Mouse (Mus musculus) kidney, adult 2 months (tissue): ENCODE data around the gene Olfr324. TPM values are rescaled to one million over a fixed set of nuclear protein-coding genes. Genes with fewer than 3 reads are reported as not detected.
A peak's percentile ranks its signal among the peaks of the same experiment; 100 is the strongest.

Experiments
- DNase-seq: peaks from one replicate; pipeline ENCODE4 v3.0.0; 2021
- H3K27ac ChIP-seq: fragments of 200-500 bp; 2 replicates; pipeline ENCODE4 v1.5.1; 2012; ENCODE audit warnings: low read depth, low read length, control low read depth, inconsistent platforms; ENCODE audit not compliant: insufficient read depth
- H3K27me3 ChIP-seq: fragments of 200-500 bp; replicated peaks from 2 replicates; pipeline ENCODE4 v1.6.1; 2012; ENCODE audit warnings: mild to moderate bottlenecking, moderate library complexity, low read length, inconsistent platforms; ENCODE audit not compliant: control insufficient read depth, insufficient read depth
- H3K36me3 ChIP-seq: fragments of 200-500 bp; 2 replicates; pipeline ENCODE4 v1.6.1; 2012; ENCODE audit warnings: mild to moderate bottlenecking, moderate library complexity, low read length, inconsistent platforms; ENCODE audit not compliant: control insufficient read depth, insufficient read depth
- H3K4me1 ChIP-seq: fragments of 200-500 bp; 2 replicates; pipeline ENCODE4 v1.6.1; 2011; ENCODE audit warnings: low read length; ENCODE audit not compliant: control insufficient read depth, insufficient read depth
- H3K4me3 ChIP-seq: fragments of 200-500 bp; 2 replicates; pipeline ENCODE4 v1.5.1; 2011; ENCODE audit warnings: mild to moderate bottlenecking, low read depth, low read length, control low read depth; ENCODE audit not compliant: insufficient read depth
- CTCF ChIP-seq: fragments of 200-500 bp; conservative IDR thresholded peaks from 2 replicates; pipeline ENCODE4 v1.5.1; 2011; ENCODE audit warnings: low read depth, mild to moderate bottlenecking, control low read depth, low read length, moderate library complexity, mixed read lengths; ENCODE audit not compliant: insufficient read depth, insufficient read length
- POLR2A ChIP-seq: fragments of 200-500 bp; IDR thresholded peaks from one replicate; pipeline ENCODE4 v1.6.1; 2011; ENCODE audit warnings: low read depth, low read length, control low read depth
- WGBS: fragments of 180-500 bp; shearing (Covaris S2); methylation state at CpG from one replicate; pipeline ENCODE4 v1.1.7; 2018; 5-methylcytosine and 5-hydroxymethylcytosine counted together
- polyA plus RNA-seq: library from polyadenylated mRNA; depleted of rRNA; stranded (reverse); fragments of >200 nt; gene quantifications from 2 replicates; pipeline ENCODE4 v1.2.3, GENCODE M21; 2012; rRNA removed

Olfr324 gene
- polyA plus RNA-seq, 1 experiment = not detected

GRCm38 (mm10) chr11:58643350-58643749, 48.4 kb downstream of the Olfr324 start:
- no peak overlapping the region for H3K4me3 ChIP-seq
- 28% methylated on average over 6 of the region's 6 CpGs for WGBS
- no peaks in the 10 kb centered on the region for H3K27me3 ChIP-seq
- H3K4me1 ChIP-seq = no peaks in the 10 kb centered on the region
- no peak for DNase-seq
- H3K27ac ChIP-seq = no peak overlapping the region
- H3K36me3 ChIP-seq = no peaks in the 10 kb centered on the region
- TF ChIP-seq POLR2A (no peak), CTCF (peak; percentile 68)

Other genes starting within 250 kb of the Olfr324 start
- gene Lypd8, start 216.1 kb upstream of the Olfr324 start, polyA plus RNA-seq = 0.22 and 0.31 TPM in 2 replicates
- not detected in 2 replicates for gene 1810065E05Rik, start 174.0 kb upstream of the Olfr324 start, polyA plus RNA-seq
- not detected in 2 replicates for gene Gm12253, start 162.6 kb upstream of the Olfr324 start, polyA plus RNA-seq
- gene Lypd9, start 142.2 kb upstream of the Olfr324 start, polyA plus RNA-seq = not detected in 2 replicates
- gene Olfr30, start 132.8 kb upstream of the Olfr324 start, polyA plus RNA-seq = not detected in 2 replicates
- not detected in 2 replicates for gene Olfr332, start 102.6 kb upstream of the Olfr324 start, polyA plus RNA-seq
- not detected in 2 replicates for gene Olfr331, start 92.5 kb upstream of the Olfr324 start, polyA plus RNA-seq
- not detected in 2 replicates for gene Olfr330, start 60.3 kb upstream of the Olfr324 start, polyA plus RNA-seq
- not detected in 2 replicates for gene Olfr329-ps, start 48.7 kb upstream of the Olfr324 start, polyA plus RNA-seq
- gene Olfr328, start 39.5 kb upstream of the Olfr324 start, polyA plus RNA-seq = not detected in 2 replicates
- gene Olfr224, start 24.6 kb upstream of the Olfr324 start, polyA plus RNA-seq = not detected in 2 replicates
- not detected in 2 replicates for gene Olfr325, start 17.4 kb upstream of the Olfr324 start, polyA plus RNA-seq
- gene 2210407C18Rik, start 21.0 kb downstream of the Olfr324 start, polyA plus RNA-seq = not detected in 2 replicates
- not detected in 2 replicates for gene Olfr323, start 35.4 kb downstream of the Olfr324 start, polyA plus RNA-seq
- gene Trim58, start 45.4 kb downstream of the Olfr324 start, polyA plus RNA-seq = not detected in 2 replicates
- gene Olfr322, start 63.7 kb downstream of the Olfr324 start, polyA plus RNA-seq = not detected in 2 replicates
- not detected in 2 replicates for gene Olfr320, start 86.0 kb downstream of the Olfr324 start, polyA plus RNA-seq
- not detected in 2 replicates for gene Olfr319, start 104.0 kb downstream of the Olfr324 start, polyA plus RNA-seq
- not detected in 2 replicates for gene Olfr318, start 128.9 kb downstream of the Olfr324 start, polyA plus RNA-seq
- gene Olfr317, start 144.1 kb downstream of the Olfr324 start, polyA plus RNA-seq = not detected in 2 replicates
- not detected in 2 replicates for gene Olfr316, start 157.6 kb downstream of the Olfr324 start, polyA plus RNA-seq
- gene Olfr315, start 178.1 kb downstream of the Olfr324 start, polyA plus RNA-seq = not detected in 2 replicates
- not detected in 2 replicates for gene Olfr314, start 187.8 kb downstream of the Olfr324 start, polyA plus RNA-seq
- gene Fam183b, start 206.8 kb downstream of the Olfr324 start, polyA plus RNA-seq = not detected in 2 replicates
- not detected in 2 replicates for gene Olfr313, start 219.9 kb downstream of the Olfr324 start, polyA plus RNA-seq
- not detected in 2 replicates for gene Olfr312, start 234.1 kb downstream of the Olfr324 start, polyA plus RNA-seq
- gene Olfr311, start 244.1 kb downstream of the Olfr324 start, polyA plus RNA-seq = not detected in 2 replicates